Mouse (Mus musculus): ENCODE data around the gene Cct5. TPM values are rescaled to one million over a fixed set of nuclear protein-coding genes. Genes with fewer than 3 reads are reported as not detected.

Cct5 gene
- total and polyA plus RNA-seq, 3 experiments, result 396 to 1,184 (median 798) TPM

DNA sequence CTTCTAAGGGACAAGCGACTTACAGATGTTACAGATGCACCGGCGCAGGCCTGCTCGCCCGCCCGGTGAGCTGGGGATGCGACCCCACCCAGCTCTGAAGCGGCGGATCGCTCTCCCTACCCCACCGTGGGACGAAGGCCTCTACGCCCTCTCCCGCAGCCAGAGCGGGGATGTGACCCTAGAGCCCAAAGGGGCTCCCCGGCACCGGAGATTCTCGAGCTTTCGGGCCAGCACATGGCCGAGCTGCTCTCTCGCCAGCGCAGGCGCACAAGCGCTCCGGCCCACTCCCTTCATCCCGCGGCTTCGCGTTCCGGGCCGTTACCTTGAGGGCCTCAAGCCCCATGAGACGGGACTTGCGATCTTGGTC is 342 bp downstream of the Cct5 start:
- peak overlapping the region; percentile 67 for H3K27ac ChIP-seq (ENCODE audit: control insufficient read depth, low read depth, low read length)
- no peaks in the 10 kb centered on the region for H3K9me3 ChIP-seq (replicated peaks; ENCODE audit: insufficient read depth, low read length)
- H3K27me3 ChIP-seq (ENCODE audit: control insufficient read depth in 1 of 2, insufficient read depth in 2 of 2, low read length in 2 of 2), result no peaks in the 10 kb centered on the region
- peak overlapping the region; percentile 64 to 93 for H3K4me3 ChIP-seq (ENCODE audit: control insufficient read depth in 1 of 2, insufficient read depth in 1 of 2, low read depth in 2 of 2, low read length in 2 of 2)
- peaks cover 52% of the 10 kb centered on the region for H3K79me2 ChIP-seq (ENCODE audit: control insufficient read depth, insufficient read depth, low read length, poor library complexity)
- H3K4me1 ChIP-seq (ENCODE audit: control insufficient read depth in 1 of 2, insufficient read depth in 2 of 2, low read length in 2 of 2), result peaks cover 8 to 21% of the 10 kb centered on the region in 2 experiments
- H3K36me3 ChIP-seq (ENCODE audit: control insufficient read depth in 1 of 2, insufficient read depth in 2 of 2, low read length in 2 of 2), result peaks cover 25 to 28% of the 10 kb centered on the region in 2 experiments
- peak overlapping the region; percentile 93 for H3K9ac ChIP-seq (ENCODE audit: control insufficient read depth, low read depth, low read length, poor library complexity, severe bottlenecking)
- DNase-seq (ENCODE audit: low read depth, low spot score), result no peak
- TF ChIP-seq RCOR1 (IDR thresholded peaks at IDR 0.05; ENCODE audit: low read depth, low read length), result no peak
- TF ChIP-seq CTCF (IDR thresholded peaks at IDR 0.05 in 2 of 3, conservative IDR thresholded peaks at IDR 0.05 in 1 of 3; ENCODE audit: control insufficient read depth in 1 of 3, insufficient read depth in 1 of 3, low read depth in 2 of 3, low read length in 3 of 3, poor library complexity in 1 of 3, severe bottlenecking in 1 of 3), result no peak
- no peak for TF ChIP-seq MEF2A (IDR thresholded peaks at IDR 0.05; ENCODE audit: extremely low read depth, insufficient replicate concordance, low read depth, low read length, poor library complexity, severe bottlenecking)
- TF ChIP-seq UBTF (IDR thresholded peaks at IDR 0.05; ENCODE audit: borderline replicate concordance, insufficient read depth, low read depth, low read length), result 0 out of 2 replicates have a peak, but pooled peaks have one; percentile 1
- no peak for TF ChIP-seq POLR2AphosphoS5 (IDR thresholded peaks at IDR 0.05; ENCODE audit: borderline replicate concordance, low read depth, low read length)
- peak; percentile 82 for TF ChIP-seq MYC (IDR thresholded peaks at IDR 0.05; ENCODE audit: low read depth, low read length)
- TF ChIP-seq USF1 (IDR thresholded peaks at IDR 0.05; ENCODE audit: low read depth, low read length), result no peak
- TF ChIP-seq CHD2 (IDR thresholded peaks at IDR 0.05; ENCODE audit: low read length), result no peak
- no peak for TF ChIP-seq ZC3H11A (IDR thresholded peaks at IDR 0.05; ENCODE audit: low read depth, low read length)
- peak; percentile 3; the same call in 1 of the 2 replicates for TF ChIP-seq MAZ (IDR thresholded peaks at IDR 0.05; ENCODE audit: low read depth, low read length)
- TF ChIP-seq POLR2A (IDR thresholded peaks at IDR 0.05; ENCODE audit: control insufficient read depth in 1 of 2, insufficient read depth in 1 of 2, low read depth in 1 of 2, low read length in 2 of 2, poor library complexity in 1 of 2), result peak in 1 of 2 experiments; percentile 88; a peak in 1 of 4 replicates
- peak; percentile 98 for TF ChIP-seq MXI1 (IDR thresholded peaks at IDR 0.05; ENCODE audit: low read depth, low read length)
- TF ChIP-seq MAX (IDR thresholded peaks at IDR 0.05; ENCODE audit: low read length), result peak; percentile 96

DNA sequence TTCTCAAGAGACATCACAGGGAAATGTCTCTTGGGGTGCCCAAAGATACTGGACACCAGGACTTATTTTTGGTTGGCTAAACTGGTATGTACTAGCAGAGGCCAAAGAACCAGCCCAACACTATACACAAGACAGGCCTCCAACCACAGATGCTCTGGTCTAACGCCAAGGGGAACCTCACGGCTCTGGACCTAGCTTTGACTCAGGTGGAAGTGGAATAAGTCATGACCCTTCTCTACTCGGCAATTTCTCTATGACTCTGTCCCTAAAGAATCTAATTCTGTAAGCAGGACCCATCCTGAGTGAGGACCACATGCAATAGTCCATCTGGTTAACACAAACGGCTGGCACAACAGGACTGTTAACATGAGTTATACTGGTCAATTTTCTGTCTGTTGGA is 1.8 kb downstream of the Cct5 start:
- no peaks in the 10 kb centered on the region for H3K27me3 ChIP-seq (ENCODE audit: control insufficient read depth in 1 of 2, insufficient read depth in 2 of 2, low read length in 2 of 2)
- DNase-seq (ENCODE audit: low read depth, low spot score), result peak; percentile 55
- peaks cover 28 to 38% of the 10 kb centered on the region in 2 experiments for H3K36me3 ChIP-seq (ENCODE audit: control insufficient read depth in 1 of 2, insufficient read depth in 2 of 2, low read length in 2 of 2)
- no peak overlapping the region for H3K27ac ChIP-seq (ENCODE audit: control insufficient read depth, low read depth, low read length)
- H3K9ac ChIP-seq (ENCODE audit: control insufficient read depth, low read depth, low read length, poor library complexity, severe bottlenecking), result peak overlapping the region; percentile 41
- H3K4me3 ChIP-seq (ENCODE audit: control insufficient read depth in 1 of 2, insufficient read depth in 1 of 2, low read depth in 2 of 2, low read length in 2 of 2), result peak overlapping the region; percentile 64 to 93
- H3K4me1 ChIP-seq (ENCODE audit: control insufficient read depth in 1 of 2, insufficient read depth in 2 of 2, low read length in 2 of 2), result peaks cover 8 to 21% of the 10 kb centered on the region in 2 experiments
- TF ChIP-seq EP300 (IDR thresholded peaks at IDR 0.05; ENCODE audit: low read depth in 1 of 2, low read length in 2 of 2), result 0 out of 4 replicates have a peak, but pooled peaks of 1 of the 2 experiments have one; percentile 18
- TF ChIP-seq ELF1 (IDR thresholded peaks at IDR 0.05; ENCODE audit: low read depth, low read length), result no peak
- TF ChIP-seq E2F4 (IDR thresholded peaks at IDR 0.05; ENCODE audit: borderline replicate concordance, low read depth, low read length), result no peak
- TF ChIP-seq MYB (IDR thresholded peaks at IDR 0.05; ENCODE audit: low read depth, low read length), result no peak
- TF ChIP-seq SIN3A (IDR thresholded peaks at IDR 0.05; ENCODE audit: low read length), result 0 out of 2 replicates have a peak, but pooled peaks have one; percentile 1
- 0 out of 2 replicates have a peak, but pooled peaks have one; percentile 2 for TF ChIP-seq MXI1 (IDR thresholded peaks at IDR 0.05; ENCODE audit: low read depth, low read length)
- no peak for TF ChIP-seq POLR2AphosphoS5 (IDR thresholded peaks at IDR 0.05; ENCODE audit: borderline replicate concordance, low read depth, low read length)
- TF ChIP-seq ZMIZ1 (IDR thresholded peaks at IDR 0.05; ENCODE audit: low read depth, low read length), result no peak
- no peak for TF ChIP-seq BHLHE40 (IDR thresholded peaks at IDR 0.05; ENCODE audit: borderline replicate concordance, low read depth, low read length)
- peaks cover 52% of the 10 kb centered on the region for H3K79me2 ChIP-seq (ENCODE audit: control insufficient read depth, insufficient read depth, low read length, poor library complexity)
- H3K9me3 ChIP-seq (replicated peaks; ENCODE audit: insufficient read depth, low read length), result no peaks in the 10 kb centered on the region

Data from MEL (cell line).